Mouse (Mus musculus) c-Kit-negative CD71-positive TER-119-positive erythroid progenitor cells, embryonic 14.5 days (primary cell): Measurements from ENCODE around the gene Rpl13.
"Not testable (repeated sequence)": the region's sequence is repeated elsewhere in the genome, so short reads cannot be mapped to it uniquely, and the experiment has no call there.

Experiments used
- DNase-seq: peaks from one replicate; pipeline ENCODE4 v3.0.0-alpha.2; 2013; ENCODE audit warnings: low read depth, low spot score

The Rpl13 gene

GRCm38 (mm10) chr8:123101735-123102685, at the start of gene Rpl13:
TSS of gene Rpl13 (plus strand) at chr8:123102350.
- peak; percentile 87 for DNase-seq

GRCm38 (mm10) chr8:123062721-123063120, 39.4 kb upstream of the Rpl13 start, which contains the start of gene Spg7:
TSS of gene Spg7 (plus strand) at chr8:123062942.
- no peak for DNase-seq

GRCm38 (mm10) chr8:123064072-123064471, 38.1 kb upstream of the Rpl13 start:
- DNase-seq: no peak

GRCm38 (mm10) chr8:123064809-123065213, 37.3 kb upstream of the Rpl13 start:
- DNase-seq: no peak

GRCm38 (mm10) chr8:123065214-123066100, 36.7 kb upstream of the Rpl13 start:
- DNase-seq: peak; percentile 95

DNA sequence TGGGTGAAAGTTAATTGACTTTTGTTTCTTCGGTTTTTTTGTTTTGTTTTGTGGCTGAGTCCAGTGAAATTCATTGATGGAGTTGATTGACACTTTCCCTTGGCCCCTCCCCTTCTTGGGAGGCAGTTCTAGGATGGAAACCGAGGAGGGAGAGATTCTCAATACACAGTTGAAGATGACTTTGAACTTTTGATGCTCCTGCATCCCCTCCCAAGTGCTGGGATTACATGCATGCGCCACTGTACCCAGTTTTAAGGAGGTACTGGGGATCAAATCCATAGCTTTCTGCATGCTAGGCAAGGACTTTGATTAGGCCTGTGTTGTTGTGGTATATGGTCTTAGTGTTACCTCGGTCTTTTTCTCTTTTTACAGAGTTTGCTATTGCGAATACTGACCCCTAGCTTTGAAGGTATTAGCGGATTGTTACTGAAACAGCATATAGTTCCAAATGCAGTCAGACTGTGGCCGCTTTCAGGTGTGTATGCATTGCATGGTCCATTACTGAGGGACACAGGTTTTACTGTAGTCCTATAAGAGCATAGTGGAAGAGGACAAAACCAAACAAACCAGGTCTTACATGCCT, 36.0 kb upstream of the Rpl13 start:
- DNase-seq: no peak

- no peak for DNase-seq
Measured at GRCm38 (mm10) chr8:123071176-123071575, 31.0 kb upstream of the Rpl13 start.

GRCm38 (mm10) chr8:123077213-123077612, 24.9 kb upstream of the Rpl13 start:
- DNase-seq: no peak

DNA sequence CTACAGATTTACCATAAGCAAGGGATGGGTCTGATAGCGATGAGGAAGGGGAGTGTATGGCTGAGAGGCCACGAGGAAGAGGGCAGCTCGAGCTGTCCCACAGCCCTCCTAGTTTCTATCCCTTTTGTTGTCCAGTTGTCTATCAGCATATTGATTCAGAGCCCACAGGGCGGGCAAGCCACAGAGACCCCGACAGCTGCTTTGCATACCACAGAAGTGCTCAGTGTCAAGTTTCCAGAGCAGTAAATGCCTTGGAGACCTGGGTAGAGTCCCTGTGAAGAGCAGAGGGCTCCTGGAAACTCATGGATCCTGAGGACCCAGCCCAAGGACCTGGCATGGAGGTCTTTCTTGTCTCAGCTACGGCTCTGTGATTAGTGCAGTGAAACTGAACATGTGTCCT, 19.2 kb upstream of the Rpl13 start:
- DNase-seq: no peak

DNA sequence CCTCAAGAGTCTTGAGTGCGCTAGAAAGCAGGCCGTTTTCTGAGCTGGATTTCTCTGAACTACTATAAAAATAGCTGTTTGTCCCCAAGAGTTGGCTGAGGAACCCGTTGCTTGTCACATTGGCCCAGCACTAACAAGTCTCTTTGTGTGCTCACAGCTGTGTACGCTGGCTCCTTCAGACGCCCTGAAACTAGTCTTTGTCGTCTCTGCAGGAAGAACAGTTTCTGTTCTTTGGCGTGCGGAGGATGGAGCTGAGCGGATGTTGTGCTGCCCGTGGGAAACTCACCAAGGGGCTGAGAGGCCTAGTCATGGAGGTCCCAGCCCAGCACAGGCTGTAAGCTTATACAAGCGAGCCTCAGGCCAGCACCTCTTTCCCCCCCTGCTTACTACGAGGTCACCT, 18.5 kb upstream of the Rpl13 start:
- DNase-seq: no peak

DNA sequence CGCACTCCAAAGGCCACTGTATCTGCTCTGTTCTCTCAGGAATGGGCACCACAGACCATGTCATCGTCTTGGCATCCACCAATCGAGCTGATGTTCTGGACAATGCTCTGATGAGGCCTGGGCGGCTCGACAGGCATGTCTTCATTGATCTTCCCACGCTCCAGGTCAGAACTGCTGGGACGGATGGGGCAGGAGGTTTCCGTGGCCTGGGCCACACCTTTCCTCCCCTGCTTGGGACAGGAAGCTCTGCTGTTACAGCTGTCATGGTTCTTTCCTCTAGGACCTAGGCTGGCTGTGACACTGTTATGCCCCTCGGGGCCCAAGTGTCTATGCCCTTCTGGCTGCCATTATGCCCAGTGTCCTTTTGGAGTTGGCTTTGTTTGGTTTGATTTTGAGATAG, 14.9 kb upstream of the Rpl13 start:
- DNase-seq: no peak

- DNase-seq: no peak
Measured at GRCm38 (mm10) chr8:123097216-123097615, 4.9 kb upstream of the Rpl13 start.

DNA sequence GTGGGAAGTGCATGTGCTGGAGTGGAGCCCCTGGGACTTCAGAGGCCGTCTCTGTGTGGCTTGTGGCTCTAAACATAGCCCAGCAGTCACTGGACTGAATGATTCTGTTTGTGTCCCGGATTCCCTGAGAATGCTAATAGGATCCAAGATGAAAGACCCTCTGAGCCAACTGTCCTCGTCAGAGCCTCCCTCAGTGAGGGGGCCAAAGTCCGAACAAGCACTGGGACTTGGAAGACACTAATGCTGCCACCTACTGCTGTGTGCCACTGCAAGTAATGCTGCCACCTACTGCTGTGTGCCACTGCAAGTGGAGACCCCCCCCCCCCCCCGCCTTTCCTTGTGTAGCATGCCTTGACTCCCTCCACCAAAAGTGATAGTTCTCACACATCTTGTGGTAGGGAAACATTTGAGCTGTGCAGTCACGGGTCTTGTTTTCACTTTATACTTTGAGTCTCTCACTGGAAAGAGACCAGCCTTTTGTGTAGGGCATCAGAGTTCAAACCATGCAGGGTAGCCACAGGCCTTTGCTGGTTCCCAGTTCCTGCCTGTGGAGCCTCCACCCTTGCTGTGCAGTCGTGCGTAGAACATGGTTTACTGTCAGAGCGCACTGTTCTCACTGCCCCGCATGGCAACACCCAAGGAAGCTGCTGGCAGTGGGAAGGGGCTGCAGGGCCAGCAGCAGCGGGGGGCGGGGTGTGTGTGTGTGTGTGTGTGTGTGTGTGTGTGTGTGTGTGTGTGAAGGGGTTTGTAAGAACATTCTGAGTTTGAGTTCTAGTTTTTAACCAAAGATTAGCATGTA, 4.2 kb upstream of the Rpl13 start:
- no peak for DNase-seq

GRCm38 (mm10) chr8:123100288-123100687, 1.9 kb upstream of the Rpl13 start:
- DNase-seq: no peak

GRCm38 (mm10) chr8:123101244-123101643, 906 bp upstream of the Rpl13 start:
- DNase-seq: no peak

DNA sequence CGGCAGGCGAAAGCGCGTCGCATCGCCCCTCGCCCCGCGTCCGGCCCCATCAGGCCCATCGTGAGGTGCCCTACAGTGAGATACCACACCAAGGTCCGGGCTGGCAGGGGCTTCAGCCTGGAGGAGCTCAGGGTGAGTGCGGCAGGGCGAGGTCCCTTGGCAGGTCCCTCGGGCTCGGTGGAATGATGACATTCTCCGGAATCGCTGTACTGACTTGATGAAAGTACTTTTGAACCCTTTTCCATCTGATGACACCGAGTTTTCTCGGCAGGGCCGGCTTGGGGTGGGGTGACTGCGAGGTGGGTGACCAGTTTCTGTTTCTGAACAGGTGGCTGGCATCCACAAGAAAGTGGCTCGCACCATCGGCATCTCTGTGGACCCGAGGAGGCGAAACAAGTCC, 705 bp downstream of the Rpl13 start:
- not testable (repeated sequence) for DNase-seq

DNA sequence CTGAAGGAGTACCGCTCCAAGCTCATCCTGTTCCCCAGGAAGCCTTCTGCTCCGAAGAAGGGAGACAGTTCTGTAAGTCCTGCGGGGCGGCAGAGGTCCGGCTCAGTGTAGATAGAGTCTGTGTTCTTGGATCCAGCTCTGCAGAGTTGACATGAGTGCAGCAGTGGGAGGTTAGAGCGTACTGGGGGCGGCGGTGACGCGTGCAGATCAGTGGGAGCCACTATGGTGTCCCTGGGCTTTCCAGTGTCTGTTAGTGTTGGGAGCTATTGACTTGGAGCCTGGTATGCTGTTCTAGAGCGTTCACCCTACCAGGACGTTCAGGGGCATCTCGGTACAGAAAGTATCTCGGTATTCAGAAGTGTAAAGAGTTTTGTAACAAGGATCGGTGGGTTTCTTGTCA, 1.1 kb downstream of the Rpl13 start:
- DNase-seq: no peak

GRCm38 (mm10) chr8:123104046-123104767, 2.1 kb downstream of the Rpl13 start:
- no peak for DNase-seq

- peak; percentile 55 for DNase-seq
Measured at GRCm38 (mm10) chr8:123105553-123106326, 3.6 kb downstream of the Rpl13 start.

DNA sequence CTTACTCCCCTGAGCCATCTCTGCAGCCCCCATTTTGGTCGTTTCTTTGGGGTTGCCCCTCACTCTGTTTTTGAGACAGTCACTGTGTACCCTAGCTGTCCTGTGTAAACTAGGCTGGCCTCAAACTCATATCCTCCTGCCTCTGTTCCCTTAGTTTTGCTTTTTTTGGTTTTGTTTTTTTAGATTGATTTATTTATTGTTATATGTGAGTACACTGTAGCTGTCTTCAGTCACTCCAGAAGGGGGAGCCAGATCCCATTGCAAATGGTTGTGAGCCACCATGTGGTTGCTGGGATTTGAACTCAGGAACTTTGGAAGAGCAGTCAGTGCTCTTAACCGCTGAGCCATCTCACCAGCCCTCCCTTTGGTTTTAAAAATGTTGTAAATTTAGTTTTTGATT, 4.4 kb downstream of the Rpl13 start:
- DNase-seq: no peak
